ENCODE assay signal across 8 mouse cellular contexts in genomic region chr2:127133621-127134461, GRCm38 (mm10). TPM values are rescaled to one million over a fixed set of nuclear protein-coding genes. Genes with fewer than 3 reads are reported as not detected.
DNase-seq lines count a peak whose midpoint lies in the region; ATAC-seq and TF ChIP-seq lines count a peak whose summit lies in the region.

Ncaph (minus strand) TSS chr2:127133954.

- no peak for TF ChIP-seq CTCF in bone marrow, adult 2 months (IDR thresholded peaks at IDR 0.05; ENCODE audit: control insufficient read depth, insufficient read depth, low read length)

- no peaks in the 10 kb centered on the region for H3K36me3 ChIP-seq in embryonic facial prominence, embryonic 15.5 days
- no peaks in the 10 kb centered on the region for H3K36me3 ChIP-seq in heart, embryonic 10.5 days
- peaks cover under 1% of the 10 kb centered on the region; the same call in 1 of the 2 replicates for H3K36me3 ChIP-seq in kidney, embryonic 15.5 days

- H3K27me3 ChIP-seq in embryonic facial prominence, embryonic 15.5 days, result no peaks in the 10 kb centered on the region
- no peaks in the 10 kb centered on the region for H3K27me3 ChIP-seq in heart, embryonic 10.5 days (ENCODE audit: insufficient read depth, poor library complexity, severe bottlenecking)
- no peaks in the 10 kb centered on the region for H3K27me3 ChIP-seq in kidney, embryonic 15.5 days

- 1% methylated on average over 57 of the region's 57 CpGs for WGBS in bone marrow, adult 2 months
- 1% methylated on average over 57 of the region's 57 CpGs for WGBS in embryonic facial prominence, embryonic 15.5 days
- 1% methylated on average over 57 of the region's 57 CpGs for WGBS in heart, embryonic 10.5 days
- 1% methylated on average over 57 of the region's 57 CpGs for WGBS in kidney, embryonic 15.5 days

- peaks cover 3% of the 10 kb centered on the region for H3K4me1 ChIP-seq in bone marrow, adult 2 months (ENCODE audit: control insufficient read depth, insufficient read depth, low read length)
- H3K4me1 ChIP-seq in embryonic facial prominence, embryonic 15.5 days, result peaks cover 30% of the 10 kb centered on the region
- peaks cover 47% of the 10 kb centered on the region for H3K4me1 ChIP-seq in heart, embryonic 10.5 days
- H3K4me1 ChIP-seq in kidney, embryonic 15.5 days, result peaks cover 43% of the 10 kb centered on the region

- peak within 1 kb of the TSS; percentile 75 for H3K9ac ChIP-seq in embryonic facial prominence, embryonic 15.5 days
- H3K9ac ChIP-seq in kidney, embryonic 15.5 days, result peak within 1 kb of the TSS; percentile 75

- no peaks in the 10 kb centered on the region for H3K9me3 ChIP-seq in embryonic facial prominence, embryonic 15.5 days (replicated peaks)
- no peaks in the 10 kb centered on the region for H3K9me3 ChIP-seq in heart, embryonic 10.5 days
- no peaks in the 10 kb centered on the region for H3K9me3 ChIP-seq in kidney, embryonic 15.5 days (replicated peaks)

- ATAC-seq in embryonic facial prominence, embryonic 15.5 days (ENCODE audit: insufficient number of reproducible peaks, low FRiP score, low TSS enrichment, low read depth), result peak; percentile 88
- ATAC-seq in kidney, embryonic 15.5 days (replicated peaks; ENCODE audit: low FRiP score), result peak; percentile 93
- ATAC-seq in monocyte, adult 5-6 weeks (replicated peaks; ENCODE audit: insufficient number of reproducible peaks, low FRiP score, low TSS enrichment, poor library complexity, severe bottlenecking), result peak; percentile 78

- peak; percentile 94 for TF ChIP-seq POLR2A in bone marrow, adult 2 months (IDR thresholded peaks at IDR 0.05; ENCODE audit: borderline replicate concordance, control insufficient read depth, low read depth, low read length)

- DNase-seq in 416B (ENCODE audit: low read depth) (peak; percentile 89), liver (peak; percentile 95)
- peak; percentile 96 for DNase-seq in heart, embryonic 10.5 days (ENCODE audit: low spot score)
- DNase-seq in spleen, postnatal 4 days (ENCODE audit: low spot score in 2 of 2), result peak; percentile 97 to 99

- peak within 1 kb of the TSS; percentile 96 for H3K4me3 ChIP-seq in bone marrow, adult 2 months (replicated peaks; ENCODE audit: control insufficient read depth, low read depth, low read length)
- peak within 1 kb of the TSS; percentile 88 for H3K4me3 ChIP-seq in embryonic facial prominence, embryonic 15.5 days (replicated peaks)
- peak within 1 kb of the TSS; percentile 72 for H3K4me3 ChIP-seq in heart, embryonic 10.5 days
- H3K4me3 ChIP-seq in kidney, embryonic 15.5 days (replicated peaks), result peak within 1 kb of the TSS; percentile 88

- H3K27ac ChIP-seq in bone marrow, adult 2 months (ENCODE audit: control insufficient read depth, insufficient read depth, low read depth, low read length, poor library complexity), result peak within 1 kb of the TSS; percentile 96
- H3K27ac ChIP-seq in embryonic facial prominence, embryonic 15.5 days (replicated peaks), result peak within 1 kb of the TSS; percentile 93
- H3K27ac ChIP-seq in heart, embryonic 10.5 days, result peak within 1 kb of the TSS; percentile 92
- peak within 1 kb of the TSS; percentile 95 for H3K27ac ChIP-seq in kidney, embryonic 15.5 days

- peak within 1 kb of the TSS; percentile 50 for H3K4me2 ChIP-seq in embryonic facial prominence, embryonic 15.5 days (replicated peaks)
- H3K4me2 ChIP-seq in kidney, embryonic 15.5 days, result peak within 1 kb of the TSS; percentile 74

RNA-seq across cellular contexts. Expression of gene Ncaph, which starts in this region (rescaled TPM):
- 36.2 and 41.6 TPM in 2 replicates for polyA plus RNA-seq in bone marrow, adult 2 months (2011; ENCODE audit: insufficient read depth, insufficient read length, low replicate concordance, missing spikeins)
- polyA plus RNA-seq in embryonic facial prominence, embryonic 15.5 days (2015; fragmentation: Nextera tagmentation; extraction: Ambion mirVana), result 60.2 and 62.2 TPM in 2 replicates
- 70.9 and 76.9 TPM in 2 replicates for polyA plus RNA-seq in heart, embryonic 10.5 days (2016; fragmentation: Nextera tagmentation; extraction: Ambion mirVana)
- polyA plus RNA-seq in kidney, embryonic 15.5 days (2015; fragmentation: Nextera tagmentation; extraction: Ambion mirVana), result 90.2 and 90.5 TPM in 2 replicates
- total RNA-seq in monocyte, adult 5-6 weeks (2017), result 3.0 to 8.1 TPM (median 4.6 TPM) in 3 replicates

Comparison
In these comparisons a context has a peak if more than half of its experiments do, and no peak if none do; other contexts are left out.
1. Peak in every context shown above with its lines: DNase-seq, ATAC-seq, H3K4me3 ChIP-seq and H3K27ac ChIP-seq.